Mouse (Mus musculus): ENCODE results near the gene Lpp. TPM values are rescaled to one million over a fixed set of nuclear protein-coding genes. Genes with fewer than 3 reads are reported as not detected.
A peak's percentile ranks its signal among the peaks of the same experiment; 100 is the strongest.

Gene Lpp
- polyA plus RNA-seq, 1 experiment: 256 TPM

- TF ChIP-seq CTCF (IDR thresholded peaks at IDR 0.05; ENCODE audit: borderline replicate concordance, insufficient read depth, low read length) (no peak), POLR2A (IDR thresholded peaks at IDR 0.05; ENCODE audit: low read depth, low read length) (no peak)
- H3K4me3 ChIP-seq (ENCODE audit: insufficient read depth, low read length): no peak overlapping the region
- H3K4me1 ChIP-seq (ENCODE audit: control insufficient read depth, insufficient read depth, low read length): peaks cover 50% of the 10 kb centered on the region
- H3K27ac ChIP-seq (ENCODE audit: insufficient read depth, low read length): peak overlapping the region; percentile 7; the same call in 1 of the 2 replicates
Measured at GRCm38 (mm10) chr16:24501197-24501596, 107.9 kb downstream of the Lpp start.

- peaks cover 51% of the 10 kb centered on the region for H3K4me1 ChIP-seq (ENCODE audit: control insufficient read depth, insufficient read depth, low read length)
- H3K27ac ChIP-seq (ENCODE audit: insufficient read depth, low read length): no peak overlapping the region
- TF ChIP-seq POLR2A (IDR thresholded peaks at IDR 0.05; ENCODE audit: low read depth, low read length) (no peak), CTCF (IDR thresholded peaks at IDR 0.05; ENCODE audit: borderline replicate concordance, insufficient read depth, low read length) (no peak)
- H3K4me3 ChIP-seq (ENCODE audit: insufficient read depth, low read length): no peak overlapping the region
Measured at GRCm38 (mm10) chr16:24501628-24502294, 108.5 kb downstream of the Lpp start.

GRCm38 (mm10) chr16:24502295-24502823 is 109.1 kb downstream of the Lpp start:
- Histone ChIP-seq H3K4me1 (ENCODE audit: control insufficient read depth, insufficient read depth, low read length) (peaks cover 49% of the 10 kb centered on the region), H3K4me3 (ENCODE audit: insufficient read depth, low read length) (no peak overlapping the region), H3K27ac (ENCODE audit: insufficient read depth, low read length) (no peak overlapping the region)
- TF ChIP-seq CTCF (IDR thresholded peaks at IDR 0.05; ENCODE audit: borderline replicate concordance, insufficient read depth, low read length) (no peak), POLR2A (IDR thresholded peaks at IDR 0.05; ENCODE audit: low read depth, low read length) (no peak)

GRCm38 (mm10) chr16:24504838-24505605 is 111.7 kb downstream of the Lpp start:
- Histone ChIP-seq H3K4me1 (ENCODE audit: control insufficient read depth, insufficient read depth, low read length) (peaks cover 48% of the 10 kb centered on the region), H3K27ac (ENCODE audit: insufficient read depth, low read length) (peak overlapping the region; percentile 72), H3K4me3 (ENCODE audit: insufficient read depth, low read length) (no peak overlapping the region)
- TF ChIP-seq CTCF (IDR thresholded peaks at IDR 0.05; ENCODE audit: borderline replicate concordance, insufficient read depth, low read length) (no peak), POLR2A (IDR thresholded peaks at IDR 0.05; ENCODE audit: low read depth, low read length) (no peak)

GRCm38 (mm10) chr16:24506237-24506636 is 112.9 kb downstream of the Lpp start:
- peaks cover 43% of the 10 kb centered on the region for H3K4me1 ChIP-seq (ENCODE audit: control insufficient read depth, insufficient read depth, low read length)
- no peak overlapping the region for H3K4me3 ChIP-seq (ENCODE audit: insufficient read depth, low read length)
- peak overlapping the region; percentile 57; the same call in 1 of the 2 replicates for H3K27ac ChIP-seq (ENCODE audit: insufficient read depth, low read length)
- TF ChIP-seq CTCF (IDR thresholded peaks at IDR 0.05; ENCODE audit: borderline replicate concordance, insufficient read depth, low read length) (no peak), POLR2A (IDR thresholded peaks at IDR 0.05; ENCODE audit: low read depth, low read length) (no peak)

GRCm38 (mm10) chr16:24506740-24507139 is 113.4 kb downstream of the Lpp start:
- Histone ChIP-seq H3K4me1 (ENCODE audit: control insufficient read depth, insufficient read depth, low read length) (peaks cover 40% of the 10 kb centered on the region), H3K4me3 (ENCODE audit: insufficient read depth, low read length) (no peak overlapping the region), H3K27ac (ENCODE audit: insufficient read depth, low read length) (peak overlapping the region; percentile 57; the same call in 1 of the 2 replicates)
- TF ChIP-seq POLR2A (IDR thresholded peaks at IDR 0.05; ENCODE audit: low read depth, low read length) (no peak), CTCF (IDR thresholded peaks at IDR 0.05; ENCODE audit: borderline replicate concordance, insufficient read depth, low read length) (no peak)

- Histone ChIP-seq H3K27ac (ENCODE audit: insufficient read depth, low read length) (peak overlapping the region; percentile 59; the same call in 1 of the 2 replicates), H3K4me3 (ENCODE audit: insufficient read depth, low read length) (no peak overlapping the region)
- TF ChIP-seq CTCF (IDR thresholded peaks at IDR 0.05; ENCODE audit: borderline replicate concordance, insufficient read depth, low read length): no peak
- no peak for TF ChIP-seq POLR2A (IDR thresholded peaks at IDR 0.05; ENCODE audit: low read depth, low read length)
Measured at GRCm38 (mm10) chr16:24507927-24508540, 114.7 kb downstream of the Lpp start.

GRCm38 (mm10) chr16:24509100-24509812 is 115.9 kb downstream of the Lpp start:
- peaks cover 37% of the 10 kb centered on the region for H3K4me1 ChIP-seq (ENCODE audit: control insufficient read depth, insufficient read depth, low read length)
- peak overlapping the region; percentile 8; the same call in 1 of the 2 replicates for H3K27ac ChIP-seq (ENCODE audit: insufficient read depth, low read length)
- no peak for TF ChIP-seq POLR2A (IDR thresholded peaks at IDR 0.05; ENCODE audit: low read depth, low read length)
- no peak for TF ChIP-seq CTCF (IDR thresholded peaks at IDR 0.05; ENCODE audit: borderline replicate concordance, insufficient read depth, low read length)
- H3K4me3 ChIP-seq (ENCODE audit: insufficient read depth, low read length): no peak overlapping the region

More at GRCm38 (mm10) chr16:24507927-24508540, 114.7 kb downstream of the Lpp start:
- H3K4me1 ChIP-seq (ENCODE audit: control insufficient read depth, insufficient read depth, low read length): peaks cover 37% of the 10 kb centered on the region

GRCm38 (mm10) chr16:24509813-24510166 is 116.5 kb downstream of the Lpp start:
- no peak for TF ChIP-seq CTCF (IDR thresholded peaks at IDR 0.05; ENCODE audit: borderline replicate concordance, insufficient read depth, low read length)
- TF ChIP-seq POLR2A (IDR thresholded peaks at IDR 0.05; ENCODE audit: low read depth, low read length): no peak

More at GRCm38 (mm10) chr16:24509813-24510166, 116.5 kb downstream of the Lpp start:
- peaks cover 33% of the 10 kb centered on the region for H3K4me1 ChIP-seq (ENCODE audit: control insufficient read depth, insufficient read depth, low read length)
- peak overlapping the region; percentile 44; the same call in 1 of the 2 replicates for H3K27ac ChIP-seq (ENCODE audit: insufficient read depth, low read length)
- no peak overlapping the region for H3K4me3 ChIP-seq (ENCODE audit: insufficient read depth, low read length)
